Mouse (Mus musculus) natural killer cell, adult 2 months (primary cell): ENCODE results near the gene Rbm11.
A peak's percentile ranks its signal among the peaks of the same experiment; 100 is the strongest.

ENCODE experiments used
- DNase-seq, 2 experiments: peaks; one replicate each; pipeline ENCODE4 v3.0.0; 2022; ENCODE audit warnings: low spot score in 2 of 2

Rbm11 gene

DNA sequence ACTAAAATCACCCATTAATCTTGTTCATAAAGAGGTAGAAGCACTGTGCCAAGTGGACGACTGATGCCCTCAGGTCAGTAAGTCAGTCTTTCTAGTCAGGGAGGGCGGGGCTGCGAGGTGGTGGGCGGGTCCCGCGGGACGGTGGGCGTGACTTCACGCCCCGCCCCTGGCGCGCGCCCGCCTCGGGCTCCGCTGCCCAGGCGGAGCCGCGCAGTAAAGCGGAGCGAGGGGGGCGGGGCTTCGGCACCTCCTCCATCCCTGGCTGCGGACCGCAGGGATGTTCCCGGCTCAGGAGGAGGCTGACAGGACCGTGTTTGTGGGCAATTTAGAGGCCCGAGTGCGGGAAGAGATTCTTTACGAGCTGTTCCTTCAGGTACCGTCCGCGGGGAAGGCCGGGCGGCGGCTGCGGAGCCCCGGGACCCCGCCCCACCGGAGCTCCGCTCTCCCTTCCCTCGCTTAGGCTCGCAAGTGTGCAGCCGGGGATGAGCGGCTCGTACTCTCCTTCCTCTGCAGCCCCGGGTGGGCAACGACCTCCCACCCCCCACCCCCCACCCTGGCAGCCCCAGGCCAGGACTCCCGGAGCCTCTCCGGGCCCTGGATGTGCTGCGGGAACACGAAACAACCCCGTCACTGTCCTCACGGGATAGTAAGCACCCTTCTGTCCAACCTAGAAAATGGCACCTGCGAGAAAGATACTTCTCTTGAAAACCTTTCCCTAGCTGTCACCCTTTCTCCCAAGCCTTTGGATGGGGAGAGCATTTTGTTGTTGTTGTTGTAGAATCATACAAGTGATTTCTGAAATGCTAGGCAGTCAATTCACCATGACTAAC is at the start of gene Rbm11:
Gene Rbm11, plus strand, starts transcription at position 174 of the 830 bp plus-strand sequence.
- peak; percentile 71 to 74 for DNase-seq

DNA sequence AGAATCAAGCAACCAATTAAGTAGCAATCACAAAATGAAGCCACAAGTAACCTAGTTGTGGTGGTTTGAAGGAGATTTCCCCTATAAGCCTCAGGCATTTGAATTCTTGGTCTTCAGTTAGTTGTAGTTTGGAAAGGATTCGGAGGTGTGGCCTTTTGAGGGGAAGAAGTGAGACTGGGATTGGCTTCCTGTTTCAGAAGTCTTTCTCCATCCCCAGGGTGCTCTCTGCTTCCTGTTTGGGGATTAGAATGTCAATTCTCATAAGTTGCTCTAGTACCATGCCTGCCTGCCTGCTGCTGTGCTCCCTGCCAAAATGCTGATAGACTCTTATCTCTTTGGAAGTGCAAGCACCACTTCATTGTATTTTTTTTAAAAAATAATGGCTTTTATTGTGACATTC is 47.3 kb upstream of the Rbm11 start:
- DNase-seq: no peak

DNA sequence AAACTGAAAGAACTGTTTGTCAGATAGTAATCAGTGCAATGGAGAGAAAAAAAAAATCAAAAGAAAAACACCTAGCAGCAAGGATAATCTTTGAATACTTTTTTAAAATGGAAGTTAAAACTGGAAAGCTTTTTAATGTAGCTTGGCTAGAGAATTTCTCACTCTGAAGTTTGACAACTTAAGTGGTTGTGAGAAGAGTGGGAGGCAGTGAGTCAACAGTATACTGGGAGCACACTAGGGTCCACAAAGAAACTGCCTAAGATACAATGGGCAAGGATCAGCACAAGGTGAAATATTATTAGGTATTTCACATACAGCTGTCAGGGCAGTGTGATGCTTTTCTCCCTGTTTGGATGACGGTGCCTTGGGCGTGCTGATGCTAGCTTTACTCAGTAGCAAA is 29.7 kb upstream of the Rbm11 start:
- DNase-seq: no peak

DNA sequence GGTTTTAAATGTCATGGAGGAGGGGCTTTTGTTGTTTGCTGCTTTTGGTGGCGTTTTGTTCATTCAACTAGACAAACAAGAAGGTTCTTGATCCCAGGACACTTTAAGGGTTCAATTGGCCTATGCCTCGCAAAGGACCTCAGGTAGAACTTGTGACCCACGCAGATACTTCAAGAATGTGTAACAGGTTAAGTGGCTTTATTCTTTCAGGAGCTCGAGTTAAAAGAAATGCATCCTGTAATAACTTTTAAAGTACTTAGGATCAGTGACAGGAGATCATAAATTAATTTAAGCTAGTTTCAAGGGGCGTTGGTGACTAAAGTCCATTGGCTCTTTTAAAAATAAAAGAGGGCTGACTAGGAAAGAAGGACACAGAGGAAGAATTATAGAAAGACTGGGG is 10.4 kb upstream of the Rbm11 start:
- DNase-seq: no peak

DNA sequence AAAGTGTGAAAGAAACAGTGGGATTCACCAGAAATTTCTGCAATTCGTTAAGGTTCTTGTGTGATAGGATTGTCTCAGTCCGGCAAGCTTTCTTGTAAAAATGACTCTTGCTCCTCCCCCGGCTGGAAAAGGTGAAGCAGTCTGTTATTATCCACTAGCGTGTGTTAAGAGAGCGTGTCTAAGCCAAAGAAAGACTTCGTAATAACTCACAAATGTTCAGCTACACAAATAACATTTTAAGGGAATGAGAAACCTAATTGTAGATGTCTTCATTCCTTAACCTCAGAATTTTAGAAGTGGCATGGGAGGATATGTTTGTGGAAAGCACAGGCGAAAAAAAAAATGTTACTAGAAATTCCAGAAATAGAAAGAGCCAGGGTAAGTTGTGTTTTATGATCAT is 6.7 kb upstream of the Rbm11 start, which contains the start of gene Lipi:
Gene Lipi, minus strand, starts transcription at position 101 of the 400 bp plus-strand sequence.
- no peak for DNase-seq

DNA sequence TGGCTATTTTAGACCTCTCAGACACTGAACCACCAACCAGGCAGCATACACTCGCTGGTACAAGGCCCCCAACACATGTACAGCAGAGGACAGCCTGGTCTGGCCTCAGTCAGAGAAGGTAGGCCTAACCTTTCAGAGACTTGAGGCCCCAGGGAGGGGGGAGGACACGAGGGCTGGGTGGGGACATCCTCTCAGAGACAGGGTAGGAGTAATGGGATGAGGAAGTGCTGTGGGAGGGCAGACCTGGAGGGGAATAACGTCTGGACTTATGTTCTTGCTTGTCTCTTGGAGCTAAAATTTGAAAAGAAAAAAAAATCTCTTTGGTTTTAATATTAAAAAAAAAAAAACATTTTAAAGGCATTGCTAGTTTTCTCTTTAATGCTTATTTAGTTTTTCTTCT is 6.2 kb upstream of the Rbm11 start:
- DNase-seq: no peak

DNA sequence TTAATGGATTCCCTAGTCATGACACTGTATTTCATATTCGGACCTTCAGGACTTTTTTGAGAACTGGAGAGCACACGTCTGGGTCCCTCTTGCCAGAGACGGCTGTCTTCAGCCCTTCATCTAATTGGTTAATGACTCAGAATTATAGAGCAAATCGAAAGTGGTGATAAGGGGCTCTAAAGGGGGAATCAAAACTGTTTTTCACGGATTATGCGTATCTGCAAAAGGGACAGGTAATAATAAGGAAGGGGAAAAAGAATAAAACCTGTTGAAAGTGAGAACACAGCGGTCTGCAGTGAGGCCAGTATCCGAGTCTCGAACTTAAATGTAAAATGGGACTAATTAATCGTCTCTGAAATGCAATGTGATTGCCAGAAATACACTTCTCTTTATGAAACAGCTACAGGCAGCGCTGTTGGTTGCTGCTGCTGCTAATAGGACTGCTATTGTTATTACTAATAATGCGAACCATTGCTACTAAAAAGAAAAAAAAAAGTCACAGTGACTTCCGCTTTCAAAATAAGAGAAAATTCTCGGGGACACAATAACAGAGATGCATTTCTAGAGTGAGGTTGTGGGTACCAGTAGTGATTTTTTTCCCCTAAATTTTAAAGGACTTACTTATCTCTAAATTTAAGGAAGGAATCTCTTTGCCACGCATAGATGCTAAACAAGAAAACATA is 998 bp downstream of the Rbm11 start:
- no peak for DNase-seq

DNA sequence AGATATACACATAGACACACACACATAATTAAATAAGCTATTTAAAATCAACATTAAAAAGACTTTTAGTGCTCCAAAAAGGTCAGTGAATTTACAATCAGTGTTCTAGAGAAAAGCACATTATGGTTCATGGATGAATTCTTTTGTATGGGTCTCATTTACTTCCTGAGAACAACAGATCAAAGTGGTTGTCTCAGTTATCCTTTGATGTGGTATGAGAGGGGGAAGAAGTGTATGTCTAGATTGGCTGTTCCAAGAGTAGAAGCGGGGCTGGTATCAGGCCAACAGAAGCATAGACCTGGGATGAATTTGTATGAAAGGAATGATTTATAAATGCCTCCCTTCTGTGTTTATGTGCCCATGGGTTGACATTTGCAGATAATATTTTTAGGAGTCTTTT is 13.8 kb downstream of the Rbm11 start:
- DNase-seq: no peak

DNA sequence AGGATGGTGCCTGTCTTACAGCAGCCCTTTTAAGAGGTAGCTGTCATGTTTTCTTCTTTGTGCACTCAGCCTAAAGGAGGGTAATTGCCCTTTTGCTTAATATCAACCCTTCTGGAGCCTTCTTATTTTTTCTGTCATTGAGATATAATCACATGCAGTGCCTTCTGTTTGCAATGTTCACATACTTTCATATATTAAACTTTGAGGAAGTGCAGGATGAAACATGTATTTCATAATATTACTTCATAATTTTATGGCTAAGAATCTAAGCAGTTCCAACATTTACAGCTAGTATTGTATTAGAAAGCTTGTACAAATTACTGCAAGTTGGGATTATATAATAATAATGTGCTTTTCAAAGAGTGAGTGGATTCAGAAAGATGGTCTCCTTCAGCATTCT is 19.9 kb downstream of the Rbm11 start:
- DNase-seq: no peak

DNA sequence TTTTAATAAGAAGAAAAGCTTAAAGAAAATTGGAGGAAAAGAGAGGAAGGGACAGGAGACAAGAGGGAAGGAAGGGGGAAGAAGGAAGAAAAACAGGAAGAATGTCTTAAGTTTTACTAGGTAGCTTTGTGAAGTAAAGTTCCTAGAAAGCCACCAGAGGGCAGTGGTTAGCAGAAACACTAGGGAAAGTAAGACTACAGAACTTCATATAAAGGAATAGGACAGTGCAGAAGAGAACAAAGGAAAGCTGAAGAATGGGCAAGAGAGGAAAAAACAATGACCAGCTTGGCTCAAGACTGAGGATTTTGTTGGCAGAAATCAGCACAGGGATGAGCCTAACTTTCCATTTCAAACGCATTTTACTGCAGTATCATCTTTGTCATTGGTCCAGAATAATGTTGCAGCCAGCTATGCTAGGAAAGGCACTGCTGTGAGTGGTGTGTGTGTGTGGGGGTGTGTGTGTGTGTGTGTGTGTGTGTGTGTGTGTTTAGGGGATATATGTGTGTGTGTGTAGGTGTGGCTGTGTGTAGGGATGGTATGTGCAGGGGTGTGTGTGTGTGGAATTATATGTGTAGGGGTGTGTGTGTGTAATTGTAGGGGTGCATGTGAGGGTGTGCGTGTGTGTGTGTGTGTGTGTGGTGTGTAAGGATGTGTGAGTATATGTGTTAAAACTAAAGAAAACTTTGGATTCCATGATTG is 25.2 kb downstream of the Rbm11 start:
- peak in 1 of 2 experiments; percentile 2 for DNase-seq

DNA sequence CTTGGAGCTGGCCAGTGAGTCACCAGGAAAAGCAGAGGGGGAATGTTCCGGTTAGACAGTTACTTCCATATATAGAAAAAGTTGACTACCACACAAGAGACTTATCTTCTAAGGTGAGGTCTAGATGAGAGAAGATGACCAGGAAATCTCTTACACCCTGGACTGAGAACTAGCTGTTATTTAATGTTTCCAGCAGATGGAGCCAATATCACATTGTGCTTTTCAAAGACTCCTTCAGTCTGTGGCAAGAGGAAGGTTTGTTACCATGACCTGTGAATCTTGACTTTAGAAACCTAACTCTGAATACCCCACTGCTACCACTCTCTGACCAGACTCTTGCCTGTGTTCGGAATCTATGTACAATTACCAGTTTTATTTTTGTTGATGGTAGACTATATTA is 35.2 kb downstream of the Rbm11 start:
- DNase-seq: no peak
